Mouse (Mus musculus): ENCODE results near the gene Ralgps2. TPM values are rescaled to one million over a fixed set of nuclear protein-coding genes. Genes with fewer than 3 reads are reported as not detected.

Ralgps2 gene
- polyA plus RNA-seq, 1 experiment from 2014 or later: 59.3 TPM

GRCm38 (mm10) chr1:156955926-156956760 lies 16.7 kb upstream of the Ralgps2 start:
- Histone ChIP-seq H3K27ac (ENCODE audit: low read length) (no peak overlapping the region), H3K27me3 (ENCODE audit: insufficient read depth, low read length) (no peaks in the 10 kb centered on the region), H3K9ac (replicated peaks; ENCODE audit: low read length) (no peak overlapping the region), H3K4me3 (ENCODE audit: low read length) (no peak overlapping the region), H3K4me1 (ENCODE audit: insufficient read depth, low read length) (0 out of 2 replicates have a peak, but pooled peaks cover 2% of the 10 kb centered on the region), H3K36me3 (ENCODE audit: insufficient read depth, low read length) (no peaks in the 10 kb centered on the region), H3K4me2 (replicated peaks; ENCODE audit: low read depth, low read length) (no peak overlapping the region), H3K9me3 (ENCODE audit: low read length) (no peaks in the 10 kb centered on the region)
- 66% methylated on average over 17 of the region's 17 CpGs for WGBS
- ATAC-seq (ENCODE audit: low FRiP score, low TSS enrichment): no peak

- Histone ChIP-seq H3K4me1 (ENCODE audit: insufficient read depth, low read length) (0 out of 2 replicates have a peak, but pooled peaks cover 6% of the 10 kb centered on the region), H3K4me3 (ENCODE audit: low read length) (no peak overlapping the region), H3K27me3 (ENCODE audit: insufficient read depth, low read length) (no peaks in the 10 kb centered on the region), H3K27ac (ENCODE audit: low read length) (no peak overlapping the region), H3K36me3 (ENCODE audit: insufficient read depth, low read length) (no peaks in the 10 kb centered on the region), H3K9ac (replicated peaks; ENCODE audit: low read length) (no peak overlapping the region), H3K4me2 (replicated peaks; ENCODE audit: low read depth, low read length) (no peak overlapping the region), H3K9me3 (ENCODE audit: low read length) (no peaks in the 10 kb centered on the region)
- WGBS: 96% methylated on average over 12 of the region's 12 CpGs
- no peak for ATAC-seq (ENCODE audit: low FRiP score, low TSS enrichment)
These were observed 14.8 kb upstream of the Ralgps2 start for GRCm38 (mm10) chr1:156954216-156954615.

GRCm38 (mm10) chr1:156950354-156950753 lies 10.9 kb upstream of the Ralgps2 start:
- H3K9ac ChIP-seq (replicated peaks; ENCODE audit: low read length): no peak overlapping the region
- WGBS: 29% methylated on average over 5 of the region's 5 CpGs
- ATAC-seq (ENCODE audit: low FRiP score, low TSS enrichment): no peak
- no peak overlapping the region for H3K4me3 ChIP-seq (ENCODE audit: low read length)
- H3K27me3 ChIP-seq (ENCODE audit: insufficient read depth, low read length): no peaks in the 10 kb centered on the region
- H3K36me3 ChIP-seq (ENCODE audit: insufficient read depth, low read length): no peaks in the 10 kb centered on the region
- no peaks in the 10 kb centered on the region; the same call in 1 of the 2 replicates for H3K9me3 ChIP-seq (ENCODE audit: low read length)
- no peak overlapping the region for H3K27ac ChIP-seq (ENCODE audit: low read length)
- 0 out of 2 replicates have a peak, but pooled peaks cover 6% of the 10 kb centered on the region for H3K4me1 ChIP-seq (ENCODE audit: insufficient read depth, low read length)
- H3K4me2 ChIP-seq (replicated peaks; ENCODE audit: low read depth, low read length): no peak overlapping the region

- H3K27me3 ChIP-seq (ENCODE audit: insufficient read depth, low read length): no peaks in the 10 kb centered on the region
- H3K4me3 ChIP-seq (ENCODE audit: low read length): peak overlapping the region; percentile 91
- peaks cover 21% of the 10 kb centered on the region for H3K4me1 ChIP-seq (ENCODE audit: insufficient read depth, low read length)
- peak overlapping the region; percentile 83 for H3K4me2 ChIP-seq (replicated peaks; ENCODE audit: low read depth, low read length)
- no peaks in the 10 kb centered on the region for H3K9me3 ChIP-seq (ENCODE audit: low read length)
- no peak for ATAC-seq (ENCODE audit: low FRiP score, low TSS enrichment)
- H3K36me3 ChIP-seq (ENCODE audit: insufficient read depth, low read length): no peaks in the 10 kb centered on the region
- 29% methylated on average over 7 of the region's 7 CpGs for WGBS
- H3K9ac ChIP-seq (replicated peaks; ENCODE audit: low read length): no peak overlapping the region
- H3K27ac ChIP-seq (ENCODE audit: low read length): 0 out of 2 replicates have a peak overlapping the region, but pooled peaks have one; percentile 6
These were observed 1.2 kb upstream of the Ralgps2 start for GRCm38 (mm10) chr1:156940584-156940983.

GRCm38 (mm10) chr1:156940142-156940522 lies 706 bp upstream of the Ralgps2 start:
- no peaks in the 10 kb centered on the region for H3K9me3 ChIP-seq (ENCODE audit: low read length)
- H3K4me2 ChIP-seq (replicated peaks; ENCODE audit: low read depth, low read length): peak overlapping the region; percentile 83
- H3K27ac ChIP-seq (ENCODE audit: low read length): peak overlapping the region; percentile 89; the same call in 1 of the 2 replicates
- peak overlapping the region; percentile 91 for H3K4me3 ChIP-seq (ENCODE audit: low read length)
- peak overlapping the region; percentile 95 for H3K9ac ChIP-seq (replicated peaks; ENCODE audit: low read length)
- peaks cover 21% of the 10 kb centered on the region for H3K4me1 ChIP-seq (ENCODE audit: insufficient read depth, low read length)
- no peak for ATAC-seq (ENCODE audit: low FRiP score, low TSS enrichment)
- H3K27me3 ChIP-seq (ENCODE audit: insufficient read depth, low read length): no peaks in the 10 kb centered on the region
- H3K36me3 ChIP-seq (ENCODE audit: insufficient read depth, low read length): no peaks in the 10 kb centered on the region
- WGBS: 4% methylated on average over 8 of the region's 8 CpGs

- H3K4me2 ChIP-seq (replicated peaks; ENCODE audit: low read depth, low read length): peak overlapping the region; percentile 83
- H3K9me3 ChIP-seq (ENCODE audit: low read length): no peaks in the 10 kb centered on the region
- H3K27me3 ChIP-seq (ENCODE audit: insufficient read depth, low read length): no peaks in the 10 kb centered on the region
- peak overlapping the region; percentile 95 for H3K9ac ChIP-seq (replicated peaks; ENCODE audit: low read length)
- under 1% methylated on average over 51 of the region's 51 CpGs for WGBS
- H3K4me1 ChIP-seq (ENCODE audit: insufficient read depth, low read length): peaks cover 21% of the 10 kb centered on the region
- ATAC-seq (ENCODE audit: low FRiP score, low TSS enrichment): peak; percentile 89
- peak overlapping the region; percentile 91 for H3K4me3 ChIP-seq (ENCODE audit: low read length)
- peak overlapping the region; percentile 89 for H3K27ac ChIP-seq (ENCODE audit: low read length)
- H3K36me3 ChIP-seq (ENCODE audit: insufficient read depth, low read length): no peaks in the 10 kb centered on the region
These were observed 652 bp downstream of the Ralgps2 start for GRCm38 (mm10) chr1:156938705-156939242.

GRCm38 (mm10) chr1:156937436-156937835 lies 2.0 kb downstream of the Ralgps2 start:
- no peaks in the 10 kb centered on the region for H3K9me3 ChIP-seq (ENCODE audit: low read length)
- no peak overlapping the region for H3K4me3 ChIP-seq (ENCODE audit: low read length)
- no peak overlapping the region for H3K4me2 ChIP-seq (replicated peaks; ENCODE audit: low read depth, low read length)
- H3K4me1 ChIP-seq (ENCODE audit: insufficient read depth, low read length): peaks cover 21% of the 10 kb centered on the region
- no peak for ATAC-seq (ENCODE audit: low FRiP score, low TSS enrichment)
- H3K36me3 ChIP-seq (ENCODE audit: insufficient read depth, low read length): no peaks in the 10 kb centered on the region
- H3K27me3 ChIP-seq (ENCODE audit: insufficient read depth, low read length): no peaks in the 10 kb centered on the region
- H3K27ac ChIP-seq (ENCODE audit: low read length): no peak overlapping the region
- no peak overlapping the region for H3K9ac ChIP-seq (replicated peaks; ENCODE audit: low read length)
- 91% methylated on average over 7 of the region's 7 CpGs for WGBS

GRCm38 (mm10) chr1:156933712-156934111 lies 5.7 kb downstream of the Ralgps2 start:
- no peak overlapping the region for H3K27ac ChIP-seq (ENCODE audit: low read length)
- no peak for ATAC-seq (ENCODE audit: low FRiP score, low TSS enrichment)
- no peaks in the 10 kb centered on the region for H3K9me3 ChIP-seq (ENCODE audit: low read length)
- H3K36me3 ChIP-seq (ENCODE audit: insufficient read depth, low read length): no peaks in the 10 kb centered on the region
- no peak overlapping the region for H3K4me2 ChIP-seq (replicated peaks; ENCODE audit: low read depth, low read length)
- H3K4me3 ChIP-seq (ENCODE audit: low read length): no peak overlapping the region
- peaks cover 14% of the 10 kb centered on the region for H3K4me1 ChIP-seq (ENCODE audit: insufficient read depth, low read length)
- H3K27me3 ChIP-seq (ENCODE audit: insufficient read depth, low read length): no peaks in the 10 kb centered on the region
- 89% methylated on average over 7 of the region's 7 CpGs for WGBS
- H3K9ac ChIP-seq (replicated peaks; ENCODE audit: low read length): no peak overlapping the region

- H3K27me3 ChIP-seq (ENCODE audit: insufficient read depth, low read length): no peaks in the 10 kb centered on the region
- H3K36me3 ChIP-seq (ENCODE audit: insufficient read depth, low read length): no peaks in the 10 kb centered on the region
- H3K4me3 ChIP-seq (ENCODE audit: low read length): no peak overlapping the region
- WGBS: 29% methylated on average over 3 of the region's 3 CpGs
- no peak overlapping the region for H3K9ac ChIP-seq (replicated peaks; ENCODE audit: low read length)
- no peak overlapping the region for H3K4me2 ChIP-seq (replicated peaks; ENCODE audit: low read depth, low read length)
- peaks cover 10% of the 10 kb centered on the region for H3K4me1 ChIP-seq (ENCODE audit: insufficient read depth, low read length)
- no peak for ATAC-seq (ENCODE audit: low FRiP score, low TSS enrichment)
- no peaks in the 10 kb centered on the region for H3K9me3 ChIP-seq (ENCODE audit: low read length)
- H3K27ac ChIP-seq (ENCODE audit: low read length): no peak overlapping the region
These were observed 7.2 kb downstream of the Ralgps2 start for GRCm38 (mm10) chr1:156932036-156932774.

Measured in kidney, embryonic 16.5 days (tissue).